Mouse (Mus musculus): ENCODE data around the gene Etfb. TPM values are rescaled to one million over a fixed set of nuclear protein-coding genes. Genes with fewer than 3 reads are reported as not detected.
A peak's percentile ranks its signal among the peaks of the same experiment; 100 is the strongest.

Etfb gene
- total RNA-seq, 2 experiments from 2014 or later, result 50.8 to 60.6 TPM

DNA sequence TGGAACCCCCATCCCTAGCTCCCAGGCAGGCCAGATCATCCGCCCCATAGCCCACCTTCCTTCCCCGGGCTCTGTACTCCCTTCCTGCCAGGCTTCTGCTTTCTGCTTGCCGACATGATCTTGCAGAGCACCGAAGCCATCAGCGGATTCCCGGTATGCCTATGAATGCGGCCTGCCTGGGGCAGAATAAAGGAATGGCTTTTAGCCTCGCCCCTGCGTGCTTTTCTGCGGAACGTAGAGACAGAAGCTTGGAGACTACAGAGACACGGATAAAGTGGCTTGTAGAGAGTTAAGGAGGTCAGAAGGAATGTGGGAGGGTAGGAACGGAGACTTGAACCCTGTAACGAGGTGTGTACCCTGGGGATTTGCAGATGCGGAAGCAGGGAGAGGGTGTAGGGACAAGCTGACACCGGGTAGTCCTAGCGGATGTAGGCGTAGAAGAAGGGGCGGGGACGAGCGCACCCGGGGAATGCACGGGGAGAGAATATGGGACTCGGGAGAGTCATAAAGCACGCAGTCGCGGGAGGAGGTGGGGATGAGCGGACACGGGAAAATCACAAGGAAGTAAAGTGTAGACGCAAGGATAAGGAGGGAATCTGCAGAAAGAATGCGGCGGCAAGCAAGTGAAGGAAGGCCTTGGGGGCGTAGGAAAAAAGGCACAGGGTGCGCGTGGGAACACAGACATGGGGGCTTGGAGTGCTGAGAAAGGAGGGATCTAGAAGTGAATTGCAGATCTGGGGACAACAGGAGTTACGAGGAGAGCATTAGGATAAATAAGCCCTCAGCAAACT, 562 bp upstream of the Etfb start:
- intact Hi-C loops (cut with DNase I), result no loop called here

DNA sequence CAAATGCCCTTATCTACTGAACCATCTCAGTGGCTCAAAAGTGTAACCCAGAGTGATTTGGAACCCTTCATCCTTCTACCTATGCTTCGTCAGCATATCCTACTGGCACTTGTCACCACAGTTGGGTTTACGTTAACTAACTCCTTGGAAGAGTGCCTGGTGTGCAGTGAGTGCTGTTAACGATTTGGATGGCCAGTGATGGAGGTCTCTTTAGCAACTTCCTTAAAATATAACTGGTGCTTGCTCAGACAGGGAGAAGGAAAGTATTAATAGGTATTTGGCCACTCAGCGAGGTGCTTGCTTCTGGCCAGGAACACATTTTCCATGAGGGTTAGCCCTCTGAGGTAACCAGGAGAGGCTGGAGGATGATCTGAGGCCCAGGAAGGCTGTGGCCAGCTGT, 3.9 kb downstream of the Etfb start:
- DNase-seq (ENCODE audit: low spot score in 2 of 2), result no peak
- intact Hi-C loops (cut with DNase I), result no loop called here

More for the DNA sequence above, 562 bp upstream of the Etfb start:
- peak; percentile 63 to 77 for DNase-seq (ENCODE audit: low spot score in 2 of 2)

DNA sequence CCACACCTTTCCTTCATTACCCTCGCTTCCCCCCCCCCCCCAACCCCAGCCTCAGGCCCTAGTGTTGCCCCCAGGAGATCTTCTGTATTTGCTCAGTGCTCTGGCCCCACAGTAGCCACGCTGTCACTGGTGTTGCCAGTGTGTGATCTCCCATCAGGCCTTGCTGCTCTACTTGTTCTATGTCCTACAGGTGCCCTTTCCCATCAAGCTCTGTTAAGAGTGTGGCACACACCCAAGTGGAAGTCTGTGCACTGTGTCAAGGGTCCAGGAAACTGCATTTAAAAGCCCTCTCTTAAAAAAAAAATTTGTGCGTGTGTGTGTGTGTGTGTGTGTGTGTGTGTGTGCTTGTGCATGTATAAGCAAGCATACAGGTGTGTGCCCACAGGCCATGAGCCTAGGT, 4.4 kb downstream of the Etfb start:
- DNase-seq (ENCODE audit: low spot score in 2 of 2), result no peak
- intact Hi-C loops (cut with DNase I), result no loop called here

- no peak for DNase-seq (ENCODE audit: low spot score in 2 of 2)
- intact Hi-C loops (cut with DNase I), result no loop called here
Observed at GRCm38 (mm10) chr7:43449811-43450210, 5.9 kb downstream of the Etfb start.

DNA sequence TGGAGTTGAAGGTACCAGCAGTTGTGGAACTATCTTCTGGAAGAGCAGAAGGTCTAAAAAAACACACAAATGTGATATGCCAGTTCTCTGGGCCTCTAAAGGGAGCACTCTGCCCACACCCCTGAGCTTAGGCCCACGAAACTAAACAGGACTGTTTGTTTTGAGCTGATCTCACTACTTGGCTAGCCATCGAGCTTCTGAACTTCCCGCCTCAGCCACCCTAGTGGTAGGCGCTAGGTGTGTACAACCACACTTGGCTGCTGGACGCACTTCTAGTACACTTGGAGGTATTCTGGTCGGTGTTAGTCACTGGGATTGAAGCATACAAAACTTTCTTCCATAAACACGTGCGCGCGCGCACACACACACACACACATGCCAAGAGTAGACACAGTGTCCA, 7.8 kb downstream of the Etfb start:
- intact Hi-C loops (cut with DNase I), result no loop called here
- DNase-seq (ENCODE audit: low spot score in 2 of 2), result no peak

GRCm38 (mm10) chr7:43452609-43453008, 8.7 kb downstream of the Etfb start:
- intact Hi-C loops (cut with DNase I), result no loop called here

DNA sequence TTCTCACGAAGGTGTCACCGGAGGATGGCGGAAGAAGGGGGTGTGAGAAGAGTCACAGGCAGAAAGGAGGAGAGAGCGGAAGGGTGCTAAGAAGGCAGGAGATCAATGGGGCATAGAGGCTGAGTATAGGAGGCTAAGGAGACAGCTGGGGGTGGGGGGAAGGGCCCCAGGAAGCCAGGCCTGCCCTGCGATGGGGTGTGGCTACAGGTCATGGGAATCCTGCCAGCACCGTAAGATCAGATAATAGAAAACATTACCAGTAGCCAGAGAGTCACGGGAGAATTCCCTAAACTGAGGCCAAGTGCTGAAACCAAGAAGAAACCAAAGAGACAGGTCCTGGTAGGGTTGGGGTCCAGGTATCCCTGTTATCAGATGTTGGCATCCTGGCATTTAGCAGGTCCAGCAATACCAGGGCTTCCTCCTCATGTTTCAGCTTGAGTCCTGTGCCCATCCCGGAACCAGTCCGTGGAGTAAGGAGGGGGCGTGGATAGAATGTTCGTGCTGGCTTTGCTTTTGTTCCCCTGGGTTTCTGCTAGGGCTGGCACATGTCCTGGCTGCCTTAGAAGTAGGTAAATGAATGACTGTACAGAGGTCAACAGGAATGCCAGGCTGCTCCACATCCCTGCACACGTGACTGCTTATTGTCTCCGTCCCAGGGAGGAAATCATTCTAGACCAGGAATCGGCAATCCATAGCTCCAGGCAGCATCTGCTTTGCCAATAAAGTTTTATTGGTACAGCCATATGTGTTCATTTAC, 9.9 kb downstream of the Etfb start:
- no peak for DNase-seq (ENCODE audit: low spot score in 2 of 2)
- intact Hi-C loops (cut with DNase I), result no loop called here

More at GRCm38 (mm10) chr7:43452609-43453008, 8.7 kb downstream of the Etfb start:
- no peak for DNase-seq (ENCODE audit: low spot score in 2 of 2)

GRCm38 (mm10) chr7:43454371-43454770, 10.5 kb downstream of the Etfb start:
- intact Hi-C loops (cut with DNase I), result no loop called here
- DNase-seq (ENCODE audit: low spot score in 2 of 2), result no peak

- no peak for DNase-seq (ENCODE audit: low spot score in 2 of 2)
- intact Hi-C loops (cut with DNase I), result loop anchor here (10.0 kb wide), 2 partner anchors 122 to 178 kb away; no protein-coding TSS in a partner anchor
Observed at GRCm38 (mm10) chr7:43462851-43463250, 19.0 kb downstream of the Etfb start, which contains the start of gene Vsig10l. Vsig10l (plus strand) TSS chr7:43463151.

- no peak for DNase-seq (ENCODE audit: low spot score in 2 of 2)
- intact Hi-C loops (cut with DNase I), result loop anchor here (10.0 kb wide), 2 partner anchors 121 to 179 kb away; no protein-coding TSS in a partner anchor
Observed at GRCm38 (mm10) chr7:43463976-43464375, 20.1 kb downstream of the Etfb start.

DNA sequence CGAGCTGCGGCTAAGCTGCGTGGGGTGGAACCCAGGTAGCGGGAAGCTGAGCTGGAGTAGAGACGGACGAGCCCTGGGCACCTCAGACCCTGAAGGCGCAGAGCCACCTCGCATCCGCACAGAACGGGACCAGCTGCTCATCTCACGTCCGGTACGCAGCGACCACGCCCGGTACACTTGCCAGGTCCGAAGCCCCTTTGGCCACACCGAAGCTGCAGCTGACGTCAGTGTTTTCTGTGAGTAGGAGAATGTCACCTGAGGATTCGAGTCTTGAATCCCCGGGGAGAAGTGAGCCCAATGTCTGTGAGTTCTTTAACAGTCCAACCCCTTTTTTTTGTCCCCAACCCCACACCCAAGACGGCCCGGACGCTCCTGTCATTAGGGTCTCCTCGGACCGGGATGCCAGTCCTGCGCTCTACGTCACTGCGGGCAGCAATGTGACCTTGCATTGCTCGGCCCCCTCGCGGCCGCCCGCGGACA, 21.0 kb downstream of the Etfb start:
- no peak for DNase-seq (ENCODE audit: low spot score in 2 of 2)
- intact Hi-C loops (cut with DNase I), result loop anchor here (10.0 kb wide), 2 partner anchors 120 to 180 kb away; no protein-coding TSS in a partner anchor

DNA sequence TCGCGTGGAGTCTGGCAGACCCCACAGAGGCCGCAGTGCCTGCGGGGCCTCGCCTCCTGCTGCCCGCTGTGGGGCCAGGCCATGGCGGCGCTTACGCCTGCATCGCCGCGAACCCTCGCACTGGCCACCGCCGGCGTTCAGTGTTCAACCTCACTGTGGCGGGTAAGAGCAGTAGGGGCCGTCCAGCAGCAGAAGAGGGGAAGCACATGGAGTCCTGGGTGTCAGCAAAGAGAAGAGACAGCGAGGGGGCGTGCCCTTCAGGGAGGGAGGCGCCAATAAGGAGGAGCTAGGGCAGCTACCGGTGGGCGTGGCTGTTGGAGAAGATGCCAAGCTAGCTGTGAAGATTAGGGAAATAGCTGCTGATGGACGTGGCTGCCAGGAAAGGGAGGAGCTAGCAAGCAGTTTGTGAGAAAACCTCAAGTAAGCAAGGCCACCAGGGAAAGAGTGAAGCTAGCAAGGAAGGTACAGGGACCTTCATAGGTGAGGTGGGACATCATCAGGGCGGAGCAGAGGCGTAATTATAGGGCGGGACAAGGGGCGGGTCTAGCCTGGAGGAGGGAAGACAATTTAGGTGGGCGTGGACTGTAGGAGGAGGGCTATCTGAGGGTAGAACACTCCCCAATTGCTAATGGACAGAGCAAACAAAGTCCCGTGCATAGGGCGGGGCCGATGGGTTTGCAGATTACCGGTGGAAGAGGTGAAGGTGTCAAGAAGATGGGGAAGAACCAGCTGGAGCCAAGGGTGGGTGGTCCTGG, 21.6 kb downstream of the Etfb start:
- peak; percentile 64 to 73 for DNase-seq (ENCODE audit: low spot score in 2 of 2)
- intact Hi-C loops (cut with DNase I), result loop anchor here (10.0 kb wide), 2 partner anchors 119 to 181 kb away; no protein-coding TSS in a partner anchor

GRCm38 (mm10) chr7:43466099-43466694, 22.3 kb downstream of the Etfb start:
- DNase-seq (ENCODE audit: low spot score in 2 of 2), result peak; percentile 69 to 76
- intact Hi-C loops (cut with DNase I), result loop anchor here (10.0 kb wide), 2 partner anchors 119 to 181 kb away; no protein-coding TSS in a partner anchor

GRCm38 (mm10) chr7:43470373-43470772, 26.5 kb downstream of the Etfb start:
- DNase-seq (ENCODE audit: low spot score in 2 of 2), result no peak
- intact Hi-C loops (cut with DNase I), result no loop called here

GRCm38 (mm10) chr7:43475706-43476105, 31.8 kb downstream of the Etfb start:
- DNase-seq (ENCODE audit: low spot score in 2 of 2), result no peak
- intact Hi-C loops (cut with DNase I), result no loop called here

DNA sequence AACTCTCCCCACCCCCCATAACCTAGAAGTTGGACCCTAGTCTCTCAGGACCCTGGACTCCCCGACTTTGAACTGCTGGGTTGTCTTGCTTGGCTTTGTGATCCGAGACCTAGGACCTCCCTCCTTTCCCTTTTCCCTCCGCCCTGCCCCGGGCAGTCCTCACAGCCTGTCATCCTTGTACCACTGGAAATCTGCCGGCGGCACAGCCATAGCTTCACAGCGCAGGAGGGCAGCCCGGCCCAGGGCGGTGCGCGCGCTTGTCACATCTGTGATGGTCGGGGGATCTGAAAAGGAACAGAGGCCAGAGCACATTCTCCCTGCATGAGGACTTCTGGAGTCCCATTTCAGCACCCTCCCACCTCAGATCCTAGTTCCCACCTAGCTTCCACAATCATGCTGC, 32.5 kb downstream of the Etfb start:
- no peak for DNase-seq (ENCODE audit: low spot score in 2 of 2)

DNA sequence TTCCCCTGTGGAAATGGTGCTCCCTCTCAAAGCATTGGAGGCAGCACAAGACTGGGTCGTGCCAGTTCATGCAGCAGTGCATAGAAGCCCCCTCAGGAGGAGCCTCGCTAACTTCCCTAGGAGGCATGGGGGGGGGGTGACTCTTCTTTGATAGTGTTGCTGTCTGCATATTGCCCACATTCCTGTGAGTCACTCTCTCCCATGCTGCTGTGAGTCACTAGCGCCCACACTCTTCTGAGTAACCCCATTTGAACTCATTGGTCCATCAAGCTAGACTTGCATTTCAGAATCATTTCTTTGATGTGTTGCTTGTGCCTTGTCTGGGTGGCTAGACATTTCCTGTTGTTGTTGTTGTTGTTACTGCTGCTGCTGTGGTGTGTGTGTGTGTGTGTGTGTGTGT, 37.3 kb downstream of the Etfb start:
- peak; percentile 54 to 66 for DNase-seq (ENCODE audit: low spot score in 2 of 2)

More for the DNA sequence above, 32.5 kb downstream of the Etfb start:
- intact Hi-C loops (cut with DNase I), result no loop called here

DNA sequence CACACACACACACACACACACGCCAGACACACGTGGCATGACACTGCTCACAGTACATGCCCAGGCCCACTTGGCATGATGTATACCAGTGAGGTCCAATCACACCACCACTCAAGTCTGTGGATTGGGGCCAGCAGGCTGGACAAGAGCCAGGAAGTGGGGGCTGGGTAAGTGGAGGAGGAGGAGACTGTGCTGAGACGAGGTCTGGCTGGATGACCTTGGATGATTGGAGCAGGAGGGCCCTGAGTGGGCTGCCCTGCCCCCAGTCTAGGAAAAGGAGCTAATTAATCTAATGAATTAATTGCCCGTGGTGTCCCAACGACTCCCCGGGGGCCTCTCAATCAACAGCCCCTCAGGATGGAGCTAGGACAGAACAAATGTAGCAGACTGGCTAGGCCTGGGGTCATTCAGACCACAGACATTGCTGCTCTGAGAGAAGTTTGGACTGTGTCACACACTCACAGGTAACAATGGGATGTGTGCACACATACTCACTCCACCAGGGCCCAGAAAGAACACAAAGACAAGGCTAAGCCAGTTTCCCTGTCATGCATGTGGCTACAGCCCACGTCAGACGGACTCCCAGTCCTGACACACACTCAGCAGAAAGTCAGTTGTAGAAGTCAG, 38.3 kb downstream of the Etfb start:
- DNase-seq (ENCODE audit: low spot score in 2 of 2), result no peak
- intact Hi-C loops (cut with DNase I), result loop anchor here (10.0 kb wide), 1 partner anchor 167 kb away; the partner anchor contains the start of gene Zfp715

More for the DNA sequence above, 37.3 kb downstream of the Etfb start:
- intact Hi-C loops (cut with DNase I), result loop anchor here (10.0 kb wide), 1 partner anchor 166 kb away; the partner anchor contains the start of gene Zfp715

All from left cerebral cortex, postnatal 36 days (tissue).